Mouse (Mus musculus) liver, embryonic 11.5 days (tissue): ENCODE results near the gene Gcc1. TPM values are rescaled to one million over a fixed set of nuclear protein-coding genes. Genes with fewer than 3 reads are reported as not detected.

Experiments
- ATAC-seq: fragments of 200-750 bp; cut with Nextera tagmentation; replicated peaks from 2 replicates; pipeline ENCODE4 v1.8.0; 2017; ENCODE audit warnings: moderate number of reproducible peaks, mild to moderate bottlenecking, moderate TSS enrichment, moderate library complexity; ENCODE audit not compliant: low FRiP score
- DNase-seq: peaks from one replicate; pipeline ENCODE4 v3.0.0-alpha.2; 2017; ENCODE audit warnings: low spot score
- H3K27ac ChIP-seq: fragments of 300-500 bp; sonication (generic); 2 replicates; pipeline ENCODE4 v1.5.1; 2014; ENCODE audit warnings: mild to moderate bottlenecking, low read depth, low read length, control low read depth
- H3K27me3 ChIP-seq: fragments of 300-500 bp; sonication (generic); replicated peaks from 2 replicates; pipeline ENCODE4 v1.6.1; 2014; ENCODE audit warnings: low read length, mixed read lengths; ENCODE audit not compliant: control insufficient read depth, insufficient read depth
- H3K36me3 ChIP-seq: fragments of 300-500 bp; sonication (generic); 2 replicates; pipeline ENCODE4 v1.6.1; 2014; ENCODE audit warnings: mild to moderate bottlenecking, low read length, moderate library complexity, mixed read lengths; ENCODE audit not compliant: control insufficient read depth, insufficient read depth
- H3K4me1 ChIP-seq: fragments of 300-500 bp; sonication (generic); replicated peaks from 2 replicates; pipeline ENCODE4 v1.6.1; 2014; ENCODE audit warnings: low read length, mixed read lengths; ENCODE audit not compliant: control insufficient read depth, insufficient read depth
- H3K4me2 ChIP-seq: fragments of 300-500 bp; sonication (generic); 2 replicates; pipeline ENCODE4 v1.6.1; 2014; ENCODE audit warnings: mild to moderate bottlenecking, control low read depth, moderate library complexity
- H3K4me3 ChIP-seq: fragments of 300-500 bp; sonication (generic); 2 replicates; pipeline ENCODE4 v1.5.1; 2014; ENCODE audit warnings: low read depth, low read length, control low read depth
- H3K9ac ChIP-seq: fragments of 300-500 bp; sonication (generic); 2 replicates; pipeline ENCODE4 v1.6.1; 2014; ENCODE audit warnings: low read depth, low read length, control low read depth
- H3K9me3 ChIP-seq: fragments of 300-500 bp; sonication (generic); 2 replicates; pipeline ENCODE4 v1.6.1; 2016; ENCODE audit warnings: low read length, inconsistent platforms, mixed read lengths; ENCODE audit not compliant: control insufficient read depth
- WGBS: fragments of 180-500 bp; shearing (Covaris S2); extraction: QIAGEN DNeasy Blood & Tissue Kit; methylation state at CpG from one replicate; pipeline ENCODE4 v1.1.7; 2014; 5-methylcytosine and 5-hydroxymethylcytosine counted together
- polyA plus RNA-seq: library from polyadenylated mRNA; unstranded; fragments of >200 nt; fragmentation: Nextera tagmentation; extraction: Ambion mirVana; gene quantifications from 2 replicates; pipeline ENCODE4 v1.2.1, GENCODE M21; 2014

Gene Gcc1
- polyA plus RNA-seq = 5.8 and 6.7 TPM in 2 replicates

GRCm38 (mm10) chr6:28428290-28428689 is at the start of gene Gcc1:
TSS of gene Gcc1 (minus strand) at chr6:28428390.
- DNase-seq = no peak
- peaks cover 15% of the 10 kb centered on the region for H3K36me3 ChIP-seq
- no peaks in the 10 kb centered on the region for H3K27me3 ChIP-seq
- no peak within 1 kb of the TSS for H3K4me3 ChIP-seq
- no peak within 1 kb of the TSS for H3K27ac ChIP-seq
- peaks cover 16% of the 10 kb centered on the region for H3K4me1 ChIP-seq
- WGBS = 82% methylated on average over 3 of the region's 3 CpGs
- ATAC-seq = no peak
- H3K4me2 ChIP-seq = no peak within 1 kb of the TSS
- no peaks in the 10 kb centered on the region for H3K9me3 ChIP-seq
- H3K9ac ChIP-seq = no peak within 1 kb of the TSS

- H3K9ac ChIP-seq = no peak within 1 kb of the TSS
- no peaks in the 10 kb centered on the region; the same call in 1 of the 2 replicates for H3K4me1 ChIP-seq
- no peaks in the 10 kb centered on the region for H3K9me3 ChIP-seq
- H3K27ac ChIP-seq = no peak within 1 kb of the TSS
- no peaks in the 10 kb centered on the region for H3K36me3 ChIP-seq
- ATAC-seq = no peak
- H3K4me2 ChIP-seq = no peak within 1 kb of the TSS
- no peaks in the 10 kb centered on the region for H3K27me3 ChIP-seq
- no peak for DNase-seq
- no peak within 1 kb of the TSS for H3K4me3 ChIP-seq
- 85% methylated on average over 5 of the region's 5 CpGs for WGBS
These were observed 46.6 kb upstream of the Gcc1 start, which contains the start of gene Snd1 for GRCm38 (mm10) chr6:28474839-28475238. TSS of gene Snd1 (plus strand) at chr6:28475139.

GRCm38 (mm10) chr6:28474211-28474610 is 46.0 kb upstream of the Gcc1 start:
- no peak overlapping the region for H3K4me3 ChIP-seq
- WGBS = 86% methylated on average over 4 of the region's 4 CpGs
- H3K36me3 ChIP-seq = no peaks in the 10 kb centered on the region
- no peaks in the 10 kb centered on the region; the same call in 1 of the 2 replicates for H3K4me1 ChIP-seq
- H3K27me3 ChIP-seq = no peaks in the 10 kb centered on the region
- H3K9ac ChIP-seq = no peak overlapping the region
- DNase-seq (no peak), ATAC-seq (no peak)
- H3K9me3 ChIP-seq = no peaks in the 10 kb centered on the region
- H3K4me2 ChIP-seq = no peak overlapping the region
- no peak overlapping the region for H3K27ac ChIP-seq

- Histone ChIP-seq H3K4me2 (no peak overlapping the region), H3K9me3 (no peaks in the 10 kb centered on the region), H3K27ac (no peak overlapping the region), H3K4me1 (no peaks in the 10 kb centered on the region), H3K4me3 (no peak overlapping the region), H3K36me3 (no peaks in the 10 kb centered on the region), H3K9ac (no peak overlapping the region), H3K27me3 (no peaks in the 10 kb centered on the region)
- DNase-seq = no peak
- WGBS = 80% methylated on average over 9 of the region's 9 CpGs
- no peak for ATAC-seq
These were observed 43.3 kb upstream of the Gcc1 start for GRCm38 (mm10) chr6:28471284-28472035.

GRCm38 (mm10) chr6:28470621-28471020 is 42.4 kb upstream of the Gcc1 start:
- no peaks in the 10 kb centered on the region for H3K36me3 ChIP-seq
- no peaks in the 10 kb centered on the region for H3K4me1 ChIP-seq
- H3K9me3 ChIP-seq = no peaks in the 10 kb centered on the region
- no peak overlapping the region for H3K9ac ChIP-seq
- DNase-seq = no peak
- H3K4me3 ChIP-seq = no peak overlapping the region
- 76% methylated on average over 5 of the region's 5 CpGs for WGBS
- ATAC-seq = no peak
- no peaks in the 10 kb centered on the region for H3K27me3 ChIP-seq
- H3K4me2 ChIP-seq = no peak overlapping the region
- no peak overlapping the region for H3K27ac ChIP-seq

GRCm38 (mm10) chr6:28470017-28470602 is 41.9 kb upstream of the Gcc1 start:
- Histone ChIP-seq H3K9me3 (no peaks in the 10 kb centered on the region), H3K9ac (no peak overlapping the region), H3K27ac (no peak overlapping the region), H3K27me3 (no peaks in the 10 kb centered on the region), H3K4me1 (no peaks in the 10 kb centered on the region), H3K4me3 (no peak overlapping the region), H3K36me3 (no peaks in the 10 kb centered on the region), H3K4me2 (no peak overlapping the region)
- DNase-seq = no peak
- no peak for ATAC-seq
- 68% methylated on average over 4 of the region's 4 CpGs for WGBS

GRCm38 (mm10) chr6:28464630-28465029 is 36.4 kb upstream of the Gcc1 start:
- 60% methylated on average over 6 of the region's 6 CpGs for WGBS

GRCm38 (mm10) chr6:28460534-28460933 is 32.3 kb upstream of the Gcc1 start:
- WGBS = 9% methylated on average over 5 of the region's 5 CpGs
- no peaks in the 10 kb centered on the region for H3K36me3 ChIP-seq
- no peak overlapping the region for H3K4me3 ChIP-seq
- H3K27ac ChIP-seq = no peak overlapping the region
- H3K4me2 ChIP-seq = no peak overlapping the region
- DNase-seq (no peak), ATAC-seq (peak; percentile 65)
- no peaks in the 10 kb centered on the region for H3K9me3 ChIP-seq
- no peaks in the 10 kb centered on the region for H3K27me3 ChIP-seq
- no peaks in the 10 kb centered on the region for H3K4me1 ChIP-seq
- H3K9ac ChIP-seq = no peak overlapping the region

More at GRCm38 (mm10) chr6:28464630-28465029, 36.4 kb upstream of the Gcc1 start:
- ATAC-seq (no peak), DNase-seq (no peak)
- Histone ChIP-seq H3K4me1 (no peaks in the 10 kb centered on the region), H3K27me3 (no peaks in the 10 kb centered on the region), H3K9me3 (no peaks in the 10 kb centered on the region), H3K36me3 (no peaks in the 10 kb centered on the region), H3K4me2 (no peak overlapping the region), H3K27ac (no peak overlapping the region), H3K9ac (no peak overlapping the region), H3K4me3 (no peak overlapping the region)

GRCm38 (mm10) chr6:28459221-28459668 is 31.1 kb upstream of the Gcc1 start:
- no peak overlapping the region for H3K27ac ChIP-seq

More at GRCm38 (mm10) chr6:28459221-28459668, 31.1 kb upstream of the Gcc1 start:
- Histone ChIP-seq H3K9ac (no peak overlapping the region), H3K36me3 (no peaks in the 10 kb centered on the region), H3K9me3 (no peaks in the 10 kb centered on the region), H3K27me3 (no peaks in the 10 kb centered on the region), H3K4me3 (no peak overlapping the region), H3K4me2 (no peak overlapping the region), H3K4me1 (no peaks in the 10 kb centered on the region)
- DNase-seq (no peak), ATAC-seq (0 out of 2 replicates have a peak, but pooled peaks have one; percentile 39)
